Mouse (Mus musculus): ENCODE data around the gene Tcerg1l.
A peak's percentile ranks its signal among the peaks of the same experiment; 100 is the strongest.

Tcerg1l gene

GRCm38 (mm10) chr7:138224252-138224651 is 173.3 kb downstream of the Tcerg1l start:
- DNase-seq (ENCODE audit: low read depth, low spot score), result no peak

DNA sequence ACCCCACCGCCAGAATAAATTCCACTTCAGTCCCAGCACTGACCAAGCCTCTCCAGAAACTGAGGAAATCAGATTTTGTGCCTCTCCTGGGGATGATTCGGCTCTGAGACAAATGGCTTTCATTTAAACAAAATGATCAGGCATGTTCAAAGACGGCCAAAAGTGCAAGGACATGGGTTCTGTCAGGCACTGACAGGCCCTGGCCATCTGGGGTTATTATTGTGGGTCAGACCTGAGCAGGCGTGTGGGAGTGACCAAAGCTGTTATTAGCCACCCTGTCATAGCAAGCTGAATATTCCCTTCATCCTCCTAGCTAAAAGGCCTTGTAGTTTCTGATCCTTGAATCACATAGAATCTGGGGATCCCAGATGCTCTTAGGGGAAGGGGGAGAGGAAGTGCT is 174.6 kb downstream of the Tcerg1l start:
- no peak for DNase-seq (ENCODE audit: low read depth, low spot score)

DNA sequence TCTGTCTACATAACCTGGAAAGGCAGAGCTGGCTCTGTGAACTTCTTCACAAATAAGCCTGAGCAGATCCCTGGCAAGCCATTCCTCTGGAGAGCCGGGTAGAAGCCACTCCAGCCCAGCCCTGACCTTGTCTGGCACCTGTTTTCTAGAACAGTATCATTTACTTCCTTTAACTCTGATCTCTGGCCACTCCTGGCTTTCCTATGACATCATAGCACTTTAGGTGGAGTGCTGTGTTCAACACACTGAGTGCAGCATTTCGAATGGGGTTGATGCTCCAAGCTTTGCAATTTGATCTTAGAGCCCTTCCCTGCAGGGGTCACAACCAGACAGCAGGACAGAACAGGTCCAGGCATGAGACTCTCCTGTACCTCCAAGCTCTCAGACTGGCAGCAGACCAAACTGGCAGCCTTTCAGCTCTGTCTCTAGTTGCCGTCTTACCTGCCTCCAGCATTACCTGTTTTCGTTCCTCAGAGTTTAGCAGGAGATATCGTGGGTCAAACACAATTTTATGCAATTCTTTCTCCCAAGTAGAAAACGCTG is 179.9 kb downstream of the Tcerg1l start:
- no peak for DNase-seq (ENCODE audit: low read depth, low spot score)

- DNase-seq (ENCODE audit: low read depth, low spot score), result no peak
These were observed 182.2 kb downstream of the Tcerg1l start for GRCm38 (mm10) chr7:138215177-138215830.

- no peak for DNase-seq (ENCODE audit: low read depth, low spot score)
These were observed 182.8 kb downstream of the Tcerg1l start for GRCm38 (mm10) chr7:138214710-138215109.

- DNase-seq (ENCODE audit: low read depth, low spot score), result no peak
These were observed 187.8 kb downstream of the Tcerg1l start for GRCm38 (mm10) chr7:138209769-138210168.

DNA sequence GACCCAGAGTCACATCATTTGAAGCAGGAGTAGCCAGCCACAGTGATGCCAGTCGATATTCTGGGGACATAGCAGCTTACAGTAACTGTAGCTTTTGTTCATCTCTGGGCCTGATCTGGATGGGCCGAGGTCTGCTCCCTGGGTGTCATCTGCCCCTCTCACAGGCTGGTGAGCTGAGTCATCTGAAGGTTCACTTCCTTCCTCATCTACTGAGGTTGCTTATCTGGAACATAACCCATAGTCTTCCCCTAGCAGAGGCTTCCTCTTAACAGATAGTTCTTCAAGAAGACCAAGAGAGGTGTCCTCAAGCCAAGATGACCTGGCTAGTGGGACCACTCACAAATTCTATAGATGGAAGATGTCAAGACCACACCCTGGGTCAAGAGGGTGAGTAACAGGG is 192.4 kb downstream of the Tcerg1l start:
- DNase-seq (ENCODE audit: low read depth, low spot score), result no peak

DNA sequence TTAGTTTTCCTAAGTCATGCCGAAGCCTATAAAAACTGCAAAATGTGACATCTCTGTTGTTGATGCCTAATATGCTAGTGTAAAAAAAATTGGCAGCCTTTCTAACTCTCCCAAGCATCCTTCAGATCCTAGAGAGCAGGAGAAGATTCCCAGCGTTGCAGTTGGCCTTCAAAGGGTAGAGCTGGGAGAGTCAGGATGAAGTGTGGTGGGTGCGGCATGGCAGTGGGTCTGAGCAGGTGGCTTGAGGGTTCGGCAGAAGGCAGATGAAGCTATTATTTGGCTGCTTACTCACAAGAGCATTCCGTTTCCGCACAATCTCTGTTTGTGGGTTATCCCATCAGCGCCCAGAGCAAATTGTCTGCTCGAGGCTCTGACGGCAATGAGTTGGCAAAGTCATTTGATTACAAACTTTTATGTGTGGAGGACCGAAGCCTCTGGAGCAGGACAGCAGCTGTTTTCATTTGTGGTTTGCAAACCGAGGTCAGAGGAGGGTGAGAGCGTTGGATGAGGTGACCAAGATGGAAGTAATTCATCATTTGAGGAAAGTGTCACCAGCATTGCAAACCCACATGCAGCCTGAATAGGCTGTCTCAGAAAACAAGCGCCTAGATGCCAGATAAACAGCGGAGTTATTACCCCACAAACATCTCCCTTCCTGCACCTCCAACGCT is 195.2 kb downstream of the Tcerg1l start:
- DNase-seq (ENCODE audit: low read depth, low spot score), result no peak

GRCm38 (mm10) chr7:138199333-138200058 is 198.0 kb downstream of the Tcerg1l start:
- DNase-seq (ENCODE audit: low read depth, low spot score), result no peak

- DNase-seq (ENCODE audit: low read depth, low spot score), result no peak
These were observed 201.4 kb downstream of the Tcerg1l start for GRCm38 (mm10) chr7:138196139-138196538.

GRCm38 (mm10) chr7:138184197-138184596 is 213.3 kb downstream of the Tcerg1l start:
- DNase-seq (ENCODE audit: low read depth, low spot score), result no peak

DNA sequence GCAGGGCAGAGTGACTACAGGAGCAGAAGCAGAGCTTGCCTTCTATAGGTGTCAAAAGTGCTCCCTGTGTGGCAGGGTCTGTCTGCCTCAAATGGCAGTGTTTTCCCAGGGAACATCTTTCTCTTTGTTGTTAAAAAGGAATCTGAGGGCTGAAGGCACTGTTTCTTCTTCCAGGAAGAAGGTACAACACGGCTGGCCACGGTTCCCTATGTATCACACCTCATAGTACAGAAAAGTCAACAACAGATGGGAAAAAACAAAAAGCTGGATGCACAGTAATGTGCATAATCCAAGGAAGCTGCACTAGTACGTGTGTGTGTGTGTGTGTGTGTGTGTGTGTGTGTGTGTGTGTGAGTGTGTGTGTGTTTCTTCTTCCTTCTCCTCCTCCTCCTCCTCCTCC is 215.3 kb downstream of the Tcerg1l start:
- no peak for DNase-seq (ENCODE audit: low read depth, low spot score)

GRCm38 (mm10) chr7:138178617-138179016 is 218.9 kb downstream of the Tcerg1l start:
- no peak for DNase-seq (ENCODE audit: low read depth, low spot score)

GRCm38 (mm10) chr7:138176026-138176425 is 221.5 kb downstream of the Tcerg1l start:
- peak; percentile 2 for DNase-seq (ENCODE audit: low read depth, low spot score)

DNA sequence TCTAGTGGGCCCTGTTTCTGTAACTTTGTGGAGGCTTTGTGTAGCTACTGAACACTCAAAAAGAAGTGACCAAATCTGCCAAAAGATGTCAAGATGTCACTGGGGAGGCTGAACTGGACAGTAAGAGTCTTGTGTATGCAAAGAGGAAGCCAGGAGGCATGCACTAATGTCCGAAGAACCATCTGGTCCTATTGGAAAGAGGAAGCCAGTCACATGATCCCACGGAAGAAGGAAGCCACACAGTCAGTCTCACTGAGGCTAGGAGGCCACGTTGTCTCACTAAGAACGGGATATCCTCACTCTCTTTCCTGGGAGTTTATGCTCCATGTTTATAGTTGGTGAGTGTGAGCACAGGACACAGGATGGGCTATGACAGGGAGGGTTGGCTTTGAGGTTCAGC is 227.1 kb downstream of the Tcerg1l start:
- DNase-seq (ENCODE audit: low read depth, low spot score), result no peak

Measured in 3T3-L1 (cell line).